Mouse (Mus musculus): ENCODE data around the gene Nfe2l2. TPM values are rescaled to one million over a fixed set of nuclear protein-coding genes. Genes with fewer than 3 reads are reported as not detected.

Gene Nfe2l2
- polyA plus RNA-seq, 1 experiment, result 76.3 TPM

GRCm38 (mm10) chr2:75626597-75627440 is 77.6 kb downstream of the Nfe2l2 start:
- no peaks in the 10 kb centered on the region for H3K4me1 ChIP-seq (ENCODE audit: control insufficient read depth, insufficient read depth, low read length)
- DNase-seq, result no peak
- no peak overlapping the region for H3K4me3 ChIP-seq (replicated peaks; ENCODE audit: extremely low read depth, low read depth, low read length)
- no peak for TF ChIP-seq POLR2A (IDR thresholded peaks at IDR 0.05; ENCODE audit: borderline replicate concordance, extremely low read depth, low read depth, low read length)
- no peak for TF ChIP-seq CTCF (IDR thresholded peaks at IDR 0.05; ENCODE audit: insufficient read depth, low read length)
- WGBS, result 65% methylated on average over 6 of the region's 6 CpGs

Other genes starting within 250 kb of the Nfe2l2 start
- gene Hnrnpa3, start 45.4 kb downstream of the Nfe2l2 start, polyA plus RNA-seq (2012; rRNA removed), result 17.5 and 36.0 TPM in 2 replicates
- 5.7 and 10.3 TPM in 2 replicates for gene Agps, start 127.5 kb upstream of the Nfe2l2 start, polyA plus RNA-seq (2012; rRNA removed)
- gene Ttc30b, start 233.9 kb upstream of the Nfe2l2 start, polyA plus RNA-seq (2012; rRNA removed), result 15.7 and 17.5 TPM in 2 replicates

All from lung, adult 2 months (tissue).